Comparison of ENCODE assay signal across 12 mouse cellular contexts in the genomic region with DNA sequence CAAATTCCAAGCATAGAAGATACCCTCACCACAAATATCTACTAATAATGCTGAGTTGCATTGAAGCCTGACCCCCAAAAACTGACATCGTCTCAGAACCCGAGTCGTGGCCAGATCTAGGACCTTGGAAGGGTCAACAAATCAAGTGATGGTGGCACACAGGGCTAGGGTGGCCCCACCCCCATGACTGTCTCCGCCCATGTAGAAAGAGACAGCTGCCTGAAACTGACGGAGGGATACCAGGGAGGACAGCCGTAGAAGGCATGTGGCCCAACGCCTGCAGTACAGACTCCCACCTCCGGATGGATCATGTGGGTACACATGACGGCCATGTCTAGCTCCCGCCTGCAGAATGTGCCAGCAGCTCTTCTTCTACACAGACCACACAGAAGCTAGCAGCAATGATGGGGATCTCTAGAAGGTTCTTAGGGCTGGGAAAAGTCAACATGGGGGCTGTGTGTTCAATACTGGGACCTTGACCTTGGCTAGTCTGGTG. TPM values are rescaled to one million over a fixed set of nuclear protein-coding genes. Genes with fewer than 3 reads are reported as not detected.
"Had no signal": no experiment of that assay in that cellular context is flagged by ENCODE, and none has a peak within 500 bp of the region (broad histone marks: within the 10 kb centered on the region; RNA-seq: fewer than 3 reads in every experiment).

No protein-coding gene starts in this region.

- H3K27ac ChIP-seq: kidney, embryonic 15.5 days; limb, embryonic 13.5 days; midbrain, embryonic 12.5 days; neural tube, embryonic 13.5 days had no signal

- H3K4me2 ChIP-seq: kidney, embryonic 15.5 days; limb, embryonic 13.5 days; liver, embryonic 11.5 days; midbrain, embryonic 12.5 days; neural tube, embryonic 13.5 days had no signal

- H3K9ac ChIP-seq: kidney, embryonic 15.5 days; limb, embryonic 13.5 days; midbrain, embryonic 12.5 days; neural tube, embryonic 13.5 days had no signal

- H3K4me1 ChIP-seq: midbrain, embryonic 12.5 days had no signal

- H3K27me3 ChIP-seq: kidney, embryonic 15.5 days; limb, embryonic 13.5 days; midbrain, embryonic 12.5 days; neural tube, embryonic 13.5 days had no signal

- H3K4me3 ChIP-seq: kidney, embryonic 15.5 days; limb, embryonic 13.5 days; midbrain, embryonic 12.5 days; neural tube, embryonic 13.5 days had no signal

- ATAC-seq: midbrain, embryonic 16.5 days had no signal

- H3K9me3 ChIP-seq: limb, embryonic 13.5 days; neural tube, embryonic 13.5 days had no signal

- H3K36me3 ChIP-seq: limb, embryonic 13.5 days had no signal

- DNase-seq: kidney, postnatal 14 days; left cerebral cortex, postnatal 4 days; lung, adult 18-20 months; right cerebral cortex, postnatal 14 days; thymus, postnatal 4 days had no signal

RNA-seq across cellular contexts. Expression of a gene that starts 41.9 kb away (rescaled TPM):
- total RNA-seq: megakaryocyte-erythroid progenitor cell, adult 5-6 weeks had no signal
